21 mouse cellular contexts compared by ENCODE assay signal in genomic region chr19:23896915-23897314, GRCm38 (mm10).
DNase-seq lines count a peak whose midpoint lies in the region; ATAC-seq and TF ChIP-seq lines count a peak whose summit lies in the region.
"Had no signal": no experiment of that assay in that cellular context is flagged by ENCODE, and none has a peak within 500 bp of the region (broad histone marks: within the 10 kb centered on the region; RNA-seq: fewer than 3 reads in every experiment).

No protein-coding gene starts in this region.

- peak; percentile 60 for DNase-seq in adrenal gland, postnatal 14 days
- no peak for DNase-seq in adrenal gland, adult 8-10 months
- peak; percentile 9 to 24 for DNase-seq in heart, adult 9 months (ENCODE audit: low spot score in 2 of 2)
- no peak for DNase-seq in heart, embryonic 10.5 days (ENCODE audit: low spot score)
- no peak for DNase-seq in yolk sac, embryonic 10.5 days (ENCODE audit: low spot score)
- DNase-seq: B cell, adult 2 months; cerebellum, adult 9-10 months; gastrocnemius, postnatal 25 days; kidney, adult 2 months; kidney, postnatal 25 days; lung, adult 2 months; lung, postnatal 4 days; thymus, postnatal 14 days had no signal

- peak; percentile 50 for ATAC-seq in common myeloid progenitor, adult 5-6 weeks (replicated peaks; ENCODE audit: low read depth, poor library complexity, severe bottlenecking)
- ATAC-seq in forebrain, embryonic 12.5 days (ENCODE audit: low FRiP score) = no peak
- ATAC-seq: forebrain, embryonic 13.5 days; midbrain, embryonic 13.5 days had no signal

- H3K27ac ChIP-seq in heart, embryonic 10.5 days = no peak overlapping the region
- H3K27ac ChIP-seq in forebrain, embryonic 12.5 days = no peak overlapping the region
- H3K27ac ChIP-seq: forebrain, embryonic 13.5 days; hindbrain, embryonic 12.5 days; midbrain, embryonic 13.5 days; neural tube, embryonic 13.5 days had no signal

- H3K4me2 ChIP-seq in myocyte (ENCODE audit: low read depth) = peak overlapping the region; percentile 15
- no peak overlapping the region for H3K4me2 ChIP-seq in forebrain, embryonic 12.5 days
- H3K4me2 ChIP-seq: forebrain, embryonic 13.5 days; hindbrain, embryonic 12.5 days; liver, embryonic 11.5 days; midbrain, embryonic 13.5 days; neural tube, embryonic 13.5 days had no signal

- no peak overlapping the region for H3ac ChIP-seq in myocyte (ENCODE audit: control insufficient read depth, insufficient read length)

- peaks cover 68% of the 10 kb centered on the region for H3K27me3 ChIP-seq in heart, embryonic 10.5 days (ENCODE audit: insufficient read depth, poor library complexity, severe bottlenecking)
- H3K27me3 ChIP-seq in myocyte (ENCODE audit: control insufficient read depth, insufficient read depth, insufficient read length) = no peaks in the 10 kb centered on the region
- peaks cover 74% of the 10 kb centered on the region for H3K27me3 ChIP-seq in forebrain, embryonic 12.5 days

- no peaks in the 10 kb centered on the region for H3K9me3 ChIP-seq in heart, embryonic 10.5 days
- H3K9me3 ChIP-seq in forebrain, embryonic 12.5 days = no peaks in the 10 kb centered on the region
- H3K9me3 ChIP-seq: forebrain, embryonic 13.5 days; hindbrain, embryonic 12.5 days; midbrain, embryonic 13.5 days; neural tube, embryonic 13.5 days had no signal

- WGBS in heart, embryonic 10.5 days = 59% methylated on average over 8 of the region's 8 CpGs
- WGBS in forebrain, embryonic 12.5 days = 79% methylated on average over 8 of the region's 8 CpGs

- H3K4me1 ChIP-seq in heart, embryonic 10.5 days = peaks cover 11% of the 10 kb centered on the region; the same call in 1 of the 2 replicates
- H3K4me1 ChIP-seq in forebrain, embryonic 12.5 days = peaks cover 32% of the 10 kb centered on the region

- no peaks in the 10 kb centered on the region for H3K36me3 ChIP-seq in heart, embryonic 10.5 days
- no peaks in the 10 kb centered on the region for H3K36me3 ChIP-seq in myocyte (ENCODE audit: control insufficient read depth, insufficient read depth)
- no peaks in the 10 kb centered on the region for H3K36me3 ChIP-seq in forebrain, embryonic 12.5 days (replicated peaks)
- H3K36me3 ChIP-seq: hindbrain, embryonic 12.5 days had no signal

- H3K9ac ChIP-seq in forebrain, embryonic 12.5 days = no peak overlapping the region
- H3K9ac ChIP-seq: forebrain, embryonic 13.5 days; hindbrain, embryonic 12.5 days; midbrain, embryonic 13.5 days; neural tube, embryonic 13.5 days had no signal

- H3K79me2 ChIP-seq in myocyte (ENCODE audit: control insufficient read depth, insufficient read depth) = no peaks in the 10 kb centered on the region

- H3K4me3 ChIP-seq in heart, embryonic 10.5 days = no peak overlapping the region
- H3K4me3 ChIP-seq in myocyte = no peak overlapping the region
- H3K4me3 ChIP-seq in forebrain, embryonic 12.5 days (replicated peaks) = no peak overlapping the region
- H3K4me3 ChIP-seq: forebrain, embryonic 13.5 days; hindbrain, embryonic 12.5 days; midbrain, embryonic 13.5 days; neural tube, embryonic 13.5 days had no signal

- no peak for TF ChIP-seq POLR2A in myocyte (IDR thresholded peaks at IDR 0.05; ENCODE audit: insufficient read length, low read depth)

TF ChIP-seq in myocyte, 11 proteins besides CTCF, POLR2A, EP300 and RAD21:
- TF ChIP-seq USF1 (IDR thresholded peaks at IDR 0.05; ENCODE audit: low read depth) (no peak), TCF3 (IDR thresholded peaks at IDR 0.05; ENCODE audit: insufficient read length, low read depth) (no peak), CEBPB (IDR thresholded peaks at IDR 0.05; ENCODE audit: insufficient read depth, poor library complexity, severe bottlenecking) (no peak), MAX (IDR thresholded peaks at IDR 0.05; ENCODE audit: low read depth) (no peak), REST (IDR thresholded peaks at IDR 0.05; ENCODE audit: insufficient read depth, insufficient read length) (no peak), MYOG (IDR thresholded peaks at IDR 0.05; ENCODE audit: control insufficient read depth in 1 of 3, insufficient read depth in 1 of 3, insufficient read length in 2 of 3, low read depth in 2 of 3) (peak in 1 of 3 experiments; percentile 37), MYOD1 (IDR thresholded peaks at IDR 0.05; ENCODE audit: control insufficient read depth in 1 of 3, insufficient read length in 2 of 3, low read depth in 2 of 3) (peak in 1 of 3 experiments; percentile 52)
TF ChIP-seq in myocyte: peak in this region for 2.

Comparison
In these comparisons a context has a peak if more than half of its experiments do, and no peak if none do; other contexts are left out.
1. DNase-seq: peak in adrenal gland, postnatal 14 days (single experiment) and heart, adult 9 months (2 of 2); none in adrenal gland, adult 8-10 months (single experiment), heart, embryonic 10.5 days (single experiment) and yolk sac, embryonic 10.5 days (single experiment).